Mouse (Mus musculus): Measurements from ENCODE around the gene Klhl7.

Gene Klhl7

DNA sequence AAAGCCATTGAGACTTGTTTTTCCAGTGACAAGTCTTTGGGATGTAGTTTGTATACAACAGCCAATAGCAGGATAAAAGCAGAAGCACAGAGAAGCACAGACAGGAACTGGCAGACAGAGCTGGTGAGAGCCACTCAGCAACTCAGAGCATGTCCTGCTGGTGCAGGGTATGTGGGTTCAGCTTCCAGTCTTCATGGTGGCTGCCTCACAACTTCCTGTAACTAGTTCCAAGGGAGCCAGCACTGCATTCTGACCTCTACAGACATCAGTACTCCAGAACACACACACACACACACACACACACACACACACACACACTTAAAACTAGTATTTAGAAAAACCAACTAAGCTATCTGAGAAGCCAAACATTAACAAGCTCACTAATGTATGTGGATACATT, 71.7 kb downstream of the Klhl7 start:
- DNase-seq (ENCODE audit: low spot score in 2 of 2) = no peak

DNA sequence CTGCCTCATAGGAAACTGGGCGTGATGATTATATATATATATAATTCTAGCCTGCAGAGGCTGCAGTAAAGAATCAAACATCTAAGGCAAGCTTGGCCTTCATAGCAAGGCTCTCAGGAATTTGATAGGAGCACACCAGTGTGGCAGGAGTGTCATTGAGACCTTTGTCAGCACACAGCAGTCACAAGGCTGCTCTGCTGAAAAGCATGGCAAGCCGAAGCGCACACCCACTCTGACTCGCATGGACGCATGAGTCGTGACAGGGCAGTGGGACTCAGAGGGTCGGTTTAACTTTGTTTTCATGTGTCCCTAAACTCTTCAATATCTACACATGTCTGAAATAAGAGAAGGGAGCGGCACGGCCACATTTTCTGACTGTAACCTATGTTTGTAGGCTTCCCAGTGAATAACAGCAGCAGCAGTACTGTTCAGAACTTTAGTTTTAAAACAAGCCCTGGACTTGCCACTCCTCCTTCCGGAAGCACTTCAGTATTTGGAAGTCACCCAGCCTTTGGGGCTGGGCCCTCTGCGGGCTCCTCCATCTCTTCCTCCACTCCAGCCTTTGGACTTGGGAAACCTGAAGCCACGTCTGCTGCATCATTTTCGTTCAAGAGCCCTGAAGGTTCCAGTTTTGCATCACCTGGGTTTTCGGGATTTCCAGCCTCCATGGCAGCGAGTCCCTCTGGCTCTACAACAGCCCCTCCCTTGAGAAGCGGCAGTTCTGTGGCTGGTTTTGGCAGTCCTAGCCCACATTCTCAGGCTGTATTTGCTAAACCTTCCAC, 81.3 kb downstream of the Klhl7 start:
- no peak for DNase-seq (ENCODE audit: low spot score in 2 of 2)

DNA sequence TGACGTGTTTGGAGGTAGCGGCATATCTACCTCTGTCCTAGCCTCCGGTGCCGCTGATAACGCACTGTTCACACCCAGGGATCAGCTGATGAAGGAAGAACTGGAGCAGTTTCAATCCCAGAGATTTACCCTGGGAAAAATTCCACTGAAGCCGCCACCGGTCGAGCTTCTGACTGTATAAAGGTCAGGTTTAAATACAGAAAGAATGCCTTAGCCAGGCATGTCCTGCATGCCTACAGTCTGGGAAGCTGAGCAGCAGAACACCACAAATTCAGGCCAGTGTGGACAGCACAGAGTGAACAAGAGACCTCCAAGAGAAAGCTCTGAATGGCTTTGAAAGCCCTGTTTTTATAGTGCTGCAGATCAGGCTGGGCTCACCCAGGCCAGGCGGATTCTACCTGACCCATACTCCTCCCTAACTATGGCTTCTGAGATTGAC, 81.9 kb downstream of the Klhl7 start:
- DNase-seq (ENCODE audit: low spot score in 2 of 2) = no peak

DNA sequence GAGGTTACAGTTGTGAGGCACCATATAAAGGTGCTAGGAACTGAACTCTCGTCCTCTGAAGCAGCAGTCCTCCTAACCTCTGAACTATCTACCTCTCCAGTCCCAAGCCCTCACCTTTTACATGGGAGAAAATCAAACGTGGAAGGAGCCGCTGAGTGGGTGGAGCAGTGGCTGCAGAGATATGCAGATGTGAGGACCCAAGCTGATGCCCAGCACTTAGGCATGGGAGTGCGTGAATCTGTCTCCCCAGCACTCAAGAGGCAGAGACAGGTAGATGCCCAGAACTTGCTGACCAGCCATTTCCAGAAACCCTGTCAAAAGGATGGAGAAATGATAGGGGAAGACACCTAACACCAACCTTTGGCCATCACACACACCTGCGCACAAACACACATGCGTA, 82.7 kb downstream of the Klhl7 start:
- DNase-seq (ENCODE audit: low spot score in 2 of 2) = no peak

- DNase-seq (ENCODE audit: low spot score in 2 of 2) = no peak
Observed at GRCm38 (mm10) chr5:24184011-24184410, 83.6 kb downstream of the Klhl7 start.

DNA sequence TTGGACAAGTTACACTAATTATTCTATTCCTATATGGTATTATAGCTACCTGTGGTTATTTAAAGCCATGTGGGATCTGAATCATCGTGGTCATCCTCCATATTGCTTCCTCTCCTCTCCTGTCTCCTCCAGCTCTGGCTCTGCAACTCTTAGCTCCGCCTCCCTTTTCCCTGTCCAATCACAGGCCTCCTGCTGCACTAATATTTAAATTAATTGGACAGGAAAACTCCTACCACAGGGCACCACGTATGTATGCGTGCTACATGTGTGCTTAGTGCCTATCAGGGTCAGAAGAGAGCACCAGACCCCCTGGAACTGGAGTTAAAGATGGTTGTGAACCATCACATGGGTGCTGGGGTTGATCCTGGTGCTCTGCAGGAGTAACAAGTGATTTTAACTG, 88.1 kb downstream of the Klhl7 start:
- DNase-seq (ENCODE audit: low spot score in 2 of 2) = no peak

DNA sequence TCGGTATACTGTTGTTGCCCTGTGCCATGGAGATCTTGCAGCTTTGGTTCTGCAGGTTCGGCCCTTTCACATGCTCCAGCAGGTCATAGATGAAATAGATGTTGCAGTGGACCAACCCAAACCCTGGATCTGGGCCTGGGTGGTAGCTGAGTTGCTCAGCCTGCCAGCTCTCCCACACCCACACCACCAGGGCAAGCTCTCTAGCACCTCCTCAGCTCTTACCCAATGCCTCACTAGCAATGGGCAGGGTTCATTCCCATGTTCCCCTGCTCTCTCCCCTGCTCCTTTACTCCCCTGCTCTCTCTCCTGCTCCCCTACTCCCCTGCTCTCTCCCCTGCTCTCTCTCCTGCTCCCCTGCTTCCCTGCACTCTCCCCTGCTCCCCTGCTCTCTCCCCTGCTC, 91.4 kb downstream of the Klhl7 start:
- DNase-seq (ENCODE audit: low spot score in 2 of 2) = no peak

GRCm38 (mm10) chr5:24201006-24201405, 100.6 kb downstream of the Klhl7 start:
- DNase-seq (ENCODE audit: low spot score in 2 of 2) = no peak

DNA sequence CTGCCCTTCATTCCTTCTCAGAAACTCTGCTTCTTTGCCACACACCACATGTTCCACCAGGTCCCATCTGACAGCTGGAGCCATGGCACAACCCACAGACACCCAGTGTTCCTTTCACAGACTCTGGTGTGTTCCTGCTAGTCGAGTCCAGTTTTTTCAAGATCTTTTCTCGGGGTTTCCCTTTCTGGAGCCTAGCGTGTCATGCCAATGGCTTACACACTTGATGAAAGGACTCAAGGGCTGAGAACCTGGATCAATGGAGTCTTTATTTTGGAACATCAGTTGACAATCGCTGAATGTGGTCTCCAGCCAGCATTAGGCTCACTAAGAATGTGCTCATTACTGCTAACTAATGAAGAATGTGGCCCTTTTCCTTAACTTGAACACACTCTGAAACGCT, 102.1 kb downstream of the Klhl7 start:
- DNase-seq (ENCODE audit: low spot score in 2 of 2) = no peak

GRCm38 (mm10) chr5:24203266-24203665, 102.9 kb downstream of the Klhl7 start:
- no peak for DNase-seq (ENCODE audit: low spot score in 2 of 2)

GRCm38 (mm10) chr5:24207965-24208364, 107.6 kb downstream of the Klhl7 start:
- no peak for DNase-seq (ENCODE audit: low spot score in 2 of 2)

GRCm38 (mm10) chr5:24208505-24208904, 108.1 kb downstream of the Klhl7 start:
- no peak for DNase-seq (ENCODE audit: low spot score in 2 of 2)
